Mouse (Mus musculus): ENCODE data around the gene Camkv.

Camkv gene

DNA sequence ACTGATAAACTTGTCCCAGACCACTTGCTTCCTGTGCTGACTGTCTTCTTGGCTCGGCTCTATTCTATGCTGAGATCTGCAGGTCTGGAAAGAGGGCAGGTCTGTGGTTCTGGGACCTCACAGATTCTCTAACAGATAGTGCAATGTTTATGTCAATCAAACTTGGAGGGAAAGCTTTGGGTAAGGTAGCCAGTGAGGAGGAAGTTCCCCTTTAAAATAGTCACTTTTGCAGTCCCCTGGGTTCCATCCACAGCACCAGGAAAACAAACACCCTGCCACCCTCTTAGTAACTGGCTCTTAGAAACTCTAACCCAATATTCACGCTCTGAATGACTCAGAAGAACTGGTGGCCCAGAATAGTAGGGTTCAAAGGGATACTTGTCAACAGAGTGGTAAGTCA, 59.0 kb downstream of the Camkv start:
- DNase-seq, result no peak

DNA sequence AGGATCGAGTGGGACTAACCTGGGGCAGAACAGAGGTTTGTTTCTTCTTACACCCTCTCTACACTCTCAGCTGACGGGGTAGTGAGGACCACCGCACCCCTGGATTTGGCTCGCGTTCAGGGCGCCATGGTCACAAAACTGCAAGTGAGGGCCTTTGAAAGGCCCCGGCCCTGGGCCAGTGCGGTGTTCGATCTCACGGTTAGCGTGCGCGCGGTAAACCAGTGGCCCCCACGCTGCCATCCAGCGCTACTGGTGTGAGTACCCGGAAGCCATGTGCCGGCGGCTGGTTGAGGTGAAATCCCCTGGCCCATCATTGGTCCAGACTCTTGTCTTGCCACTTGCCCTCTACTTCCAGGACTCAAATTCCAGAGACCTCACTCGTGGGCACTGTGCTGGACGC, 60.0 kb downstream of the Camkv start:
- DNase-seq, result no peak

DNA sequence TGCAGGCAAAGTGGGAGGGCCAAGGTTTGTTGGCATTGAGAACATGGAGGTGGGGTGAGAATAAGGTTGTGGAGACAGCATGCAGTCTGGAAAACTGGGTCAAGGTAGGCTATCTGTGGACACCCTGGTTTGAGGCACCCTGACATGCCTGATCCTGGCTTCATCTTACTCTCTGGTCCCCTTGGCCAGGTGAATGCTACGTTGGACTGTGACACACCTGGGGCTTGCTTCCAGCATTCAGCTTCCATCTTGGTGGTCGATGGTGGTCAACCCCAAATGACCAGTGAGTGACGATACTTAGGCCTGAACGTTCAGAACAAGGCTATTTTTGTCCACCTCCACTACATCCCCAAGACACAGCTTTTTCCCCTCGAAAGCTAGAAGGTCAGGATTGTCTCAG, 60.6 kb downstream of the Camkv start, which contains the start of gene Gm20662:
TSS of gene Gm20662 (plus strand) at position 301 of the 400 bp plus-strand sequence.
- no peak for DNase-seq

Measured in cerebellum, postnatal 36 days (tissue).